In the genomic region with DNA sequence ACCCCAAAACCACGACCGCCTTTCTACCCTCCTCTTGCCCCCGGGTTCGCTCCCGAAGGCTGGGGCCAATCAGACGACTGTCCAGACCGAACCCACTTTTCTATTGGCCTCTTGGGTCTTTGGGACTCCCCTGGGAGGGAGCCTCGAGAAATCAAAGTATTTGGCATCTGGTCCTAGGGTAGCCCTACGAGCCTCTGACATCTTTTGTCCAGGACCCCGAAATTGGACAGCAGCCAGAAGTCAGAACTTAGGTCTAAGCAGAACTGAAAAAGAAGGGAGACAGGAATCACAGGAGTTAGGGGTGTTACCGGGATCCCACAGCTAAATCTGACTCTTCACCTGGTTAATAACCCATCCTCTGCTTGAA, we compare ENCODE assay signal across 9 mouse cellular contexts. TPM values are rescaled to one million over a fixed set of nuclear protein-coding genes. Genes with fewer than 3 reads are reported as not detected.
DNase-seq lines count a peak whose midpoint lies in the region; ATAC-seq lines count a peak whose summit lies in the region.
"Had no signal": no experiment of that assay in that cellular context is flagged by ENCODE, and none has a peak within 500 bp of the region (broad histone marks: within the 10 kb centered on the region; RNA-seq: fewer than 3 reads in every experiment).

No protein-coding gene starts in this region.

- H3K9ac ChIP-seq in lung, embryonic 15.5 days = 0 out of 2 replicates have a peak overlapping the region, but pooled peaks have one; percentile 69
- no peak overlapping the region for H3K9ac ChIP-seq in forebrain, embryonic 11.5 days (ENCODE audit: low read length)
- no peak overlapping the region for H3K9ac ChIP-seq in limb, embryonic 11.5 days (ENCODE audit: low read length)
- peak overlapping the region; percentile 95; the same call in 1 of the 2 replicates for H3K9ac ChIP-seq in neural tube, embryonic 15.5 days (replicated peaks)

- no peaks in the 10 kb centered on the region for H3K9me3 ChIP-seq in lung, embryonic 15.5 days
- no peaks in the 10 kb centered on the region for H3K9me3 ChIP-seq in forebrain, embryonic 11.5 days (ENCODE audit: control insufficient read depth, low read length)
- no peaks in the 10 kb centered on the region for H3K9me3 ChIP-seq in limb, embryonic 11.5 days (ENCODE audit: control insufficient read depth, low read length)
- no peaks in the 10 kb centered on the region for H3K9me3 ChIP-seq in neural tube, embryonic 15.5 days (replicated peaks)

- 1% methylated on average over 11 of the region's 11 CpGs for WGBS in lung, embryonic 15.5 days
- 1% methylated on average over 11 of the region's 11 CpGs for WGBS in forebrain, embryonic 11.5 days
- 2% methylated on average over 11 of the region's 11 CpGs for WGBS in limb, embryonic 11.5 days
- 3% methylated on average over 11 of the region's 11 CpGs for WGBS in neural tube, embryonic 15.5 days

- no peaks in the 10 kb centered on the region for H3K36me3 ChIP-seq in lung, embryonic 15.5 days
- H3K36me3 ChIP-seq in forebrain, embryonic 11.5 days (ENCODE audit: control insufficient read depth, insufficient read depth, low read length) = no peaks in the 10 kb centered on the region
- H3K36me3 ChIP-seq in limb, embryonic 11.5 days (ENCODE audit: control insufficient read depth, insufficient read depth, low read length) = no peaks in the 10 kb centered on the region
- H3K36me3 ChIP-seq in neural tube, embryonic 15.5 days = no peaks in the 10 kb centered on the region

- ATAC-seq in lung, embryonic 15.5 days (ENCODE audit: borderline replicate concordance, extremely low read depth, low FRiP score, low TSS enrichment) = no peak
- ATAC-seq in forebrain, embryonic 11.5 days (replicated peaks; ENCODE audit: low FRiP score) = no peak; the same call in 1 of the 2 replicates
- no peak for ATAC-seq in limb, embryonic 11.5 days (ENCODE audit: insufficient number of reproducible peaks, low FRiP score, low TSS enrichment, low read depth)
- no peak for ATAC-seq in neural tube, embryonic 15.5 days (ENCODE audit: low FRiP score)
- ATAC-seq in megakaryocyte-erythroid progenitor cell, adult 5-6 weeks (replicated peaks; ENCODE audit: low FRiP score, low TSS enrichment, poor library complexity, severe bottlenecking) = no peak; the same call in 1 of the 2 replicates

- peaks cover 69% of the 10 kb centered on the region for H3K27me3 ChIP-seq in lung, embryonic 15.5 days
- H3K27me3 ChIP-seq in forebrain, embryonic 11.5 days (ENCODE audit: control insufficient read depth, insufficient read depth, low read length) = peaks cover 22% of the 10 kb centered on the region
- peaks cover 3% of the 10 kb centered on the region; the same call in 1 of the 2 replicates for H3K27me3 ChIP-seq in limb, embryonic 11.5 days (ENCODE audit: control insufficient read depth, insufficient read depth, low read length)
- H3K27me3 ChIP-seq in neural tube, embryonic 15.5 days (replicated peaks) = peaks cover 25% of the 10 kb centered on the region

- H3K4me3 ChIP-seq in lung, embryonic 15.5 days = peak overlapping the region; percentile 71
- H3K4me3 ChIP-seq in forebrain, embryonic 11.5 days (ENCODE audit: low read depth, low read length) = peak overlapping the region; percentile 77
- peak overlapping the region; percentile 99 for H3K4me3 ChIP-seq in limb, embryonic 11.5 days (ENCODE audit: low read depth, low read length)
- peak overlapping the region; percentile 92 for H3K4me3 ChIP-seq in neural tube, embryonic 15.5 days (replicated peaks)

- DNase-seq in lung, postnatal 4 days = no peak
- DNase-seq in forebrain, embryonic 11.5 days (ENCODE audit: low spot score) = no peak
- DNase-seq in limb, embryonic 11.5 days (ENCODE audit: low spot score) = no peak
- DNase-seq in adrenal gland, postnatal 14 days = no peak
- no peak for DNase-seq in natural killer cell, adult 2 months (ENCODE audit: low spot score in 2 of 2)

- H3K27ac ChIP-seq in lung, embryonic 15.5 days = peak overlapping the region; percentile 96
- no peak overlapping the region for H3K27ac ChIP-seq in forebrain, embryonic 11.5 days (ENCODE audit: low read depth, low read length)
- H3K27ac ChIP-seq in limb, embryonic 11.5 days (replicated peaks; ENCODE audit: low read depth, low read length) = peak overlapping the region; percentile 93; the same call in 1 of the 2 replicates
- H3K27ac ChIP-seq in neural tube, embryonic 15.5 days (replicated peaks) = peak overlapping the region; percentile 25; the same call in 1 of the 2 replicates

- H3K4me2 ChIP-seq in lung, embryonic 15.5 days = peak overlapping the region; percentile 87
- peak overlapping the region; percentile 100 for H3K4me2 ChIP-seq in forebrain, embryonic 11.5 days (ENCODE audit: low read depth, low read length, severe bottlenecking)
- peak overlapping the region; percentile 95 for H3K4me2 ChIP-seq in limb, embryonic 11.5 days (ENCODE audit: low read depth, severe bottlenecking)
- H3K4me2 ChIP-seq in neural tube, embryonic 15.5 days = peak overlapping the region; percentile 92

- H3K4me1 ChIP-seq in lung, embryonic 15.5 days = peaks cover 54% of the 10 kb centered on the region
- H3K4me1 ChIP-seq in forebrain, embryonic 11.5 days (replicated peaks; ENCODE audit: control insufficient read depth, insufficient read depth, low read length) = peaks cover 17% of the 10 kb centered on the region
- peaks cover 25% of the 10 kb centered on the region for H3K4me1 ChIP-seq in limb, embryonic 11.5 days (ENCODE audit: control insufficient read depth, insufficient read depth, low read length)
- peaks cover 57% of the 10 kb centered on the region for H3K4me1 ChIP-seq in neural tube, embryonic 15.5 days

RNA-seq across cellular contexts. Expression of gene Cacna1g, which starts 0.5 kb away (rescaled TPM):
- polyA plus RNA-seq in lung, embryonic 15.5 days (2015; fragmentation: Nextera tagmentation; extraction: Ambion mirVana) = 7.3 and 7.7 TPM in 2 replicates
- polyA plus RNA-seq in forebrain, embryonic 11.5 days (2014; fragmentation: Nextera tagmentation; extraction: Ambion mirVana) = 13.0 and 17.4 TPM in 2 replicates
- 21.0 and 24.3 TPM in 2 replicates for polyA plus RNA-seq in limb, embryonic 11.5 days (2014; fragmentation: Nextera tagmentation; extraction: Ambion mirVana)
- polyA plus RNA-seq in neural tube, embryonic 15.5 days (2015; fragmentation: Nextera tagmentation; extraction: Ambion mirVana) = 12.8 and 14.7 TPM in 2 replicates
- total RNA-seq in adrenal gland, postnatal 14 days (2021) = 0.89 and 1.5 TPM in 2 replicates
- 0.35 and 1.9 TPM in 2 replicates for total RNA-seq in megakaryocyte-erythroid progenitor cell, adult 5-6 weeks (2014; fragmentation: Nextera tagmentation)
- total RNA-seq in megakaryocyte-erythroid progenitor cell, adult 5-6 weeks (2017) = 0.04 and 3.8 TPM in 2 replicates

RNA-seq across cellular contexts. Expression of gene Spata20, which starts 11.5 kb away (rescaled TPM):
- 0.06 and 0.31 TPM in 2 replicates for polyA plus RNA-seq in lung, embryonic 15.5 days (2015; fragmentation: Nextera tagmentation; extraction: Ambion mirVana)
- polyA plus RNA-seq in forebrain, embryonic 11.5 days (2014; fragmentation: Nextera tagmentation; extraction: Ambion mirVana) = 0.17 TPM in 1 of 2 replicates, not detected in the other
- not detected in 2 replicates for polyA plus RNA-seq in limb, embryonic 11.5 days (2014; fragmentation: Nextera tagmentation; extraction: Ambion mirVana)
- 0.28 and 0.42 TPM in 2 replicates for polyA plus RNA-seq in neural tube, embryonic 15.5 days (2015; fragmentation: Nextera tagmentation; extraction: Ambion mirVana)
- total RNA-seq in adrenal gland, postnatal 14 days (2021) = not detected in 2 replicates
- total RNA-seq in megakaryocyte-erythroid progenitor cell, adult 5-6 weeks (2014; fragmentation: Nextera tagmentation) = not detected in 2 replicates
- total RNA-seq in megakaryocyte-erythroid progenitor cell, adult 5-6 weeks (2017) = not detected in 2 replicates
- total RNA-seq: gastrocnemius, postnatal 14 days had no signal

RNA-seq across cellular contexts. Expression of gene Epn3, which starts 25.2 kb away (rescaled TPM):
- 16.8 and 17.3 TPM in 2 replicates for polyA plus RNA-seq in lung, embryonic 15.5 days (2015; fragmentation: Nextera tagmentation; extraction: Ambion mirVana)
- 0.48 and 0.64 TPM in 2 replicates for polyA plus RNA-seq in forebrain, embryonic 11.5 days (2014; fragmentation: Nextera tagmentation; extraction: Ambion mirVana)
- 2.8 and 3.1 TPM in 2 replicates for polyA plus RNA-seq in limb, embryonic 11.5 days (2014; fragmentation: Nextera tagmentation; extraction: Ambion mirVana)
- 1.1 and 1.5 TPM in 2 replicates for polyA plus RNA-seq in neural tube, embryonic 15.5 days (2015; fragmentation: Nextera tagmentation; extraction: Ambion mirVana)
- total RNA-seq in adrenal gland, postnatal 14 days (2021) = 12.1 and 13.5 TPM in 2 replicates
- total RNA-seq in megakaryocyte-erythroid progenitor cell, adult 5-6 weeks (2014; fragmentation: Nextera tagmentation) = not detected in 2 replicates
- total RNA-seq in megakaryocyte-erythroid progenitor cell, adult 5-6 weeks (2017) = not detected in 2 replicates

RNA-seq across cellular contexts. Expression of gene Mycbpap, which starts 47.0 kb away (rescaled TPM):
- 4.6 and 5.4 TPM in 2 replicates for polyA plus RNA-seq in lung, embryonic 15.5 days (2015; fragmentation: Nextera tagmentation; extraction: Ambion mirVana)
- 1.9 and 4.8 TPM in 2 replicates for polyA plus RNA-seq in forebrain, embryonic 11.5 days (2014; fragmentation: Nextera tagmentation; extraction: Ambion mirVana)
- 4.2 and 4.9 TPM in 2 replicates for polyA plus RNA-seq in limb, embryonic 11.5 days (2014; fragmentation: Nextera tagmentation; extraction: Ambion mirVana)
- 2.0 and 2.8 TPM in 2 replicates for polyA plus RNA-seq in neural tube, embryonic 15.5 days (2015; fragmentation: Nextera tagmentation; extraction: Ambion mirVana)
- 3.9 and 5.6 TPM in 2 replicates for total RNA-seq in adrenal gland, postnatal 14 days (2021)
- not detected in 2 replicates for total RNA-seq in megakaryocyte-erythroid progenitor cell, adult 5-6 weeks (2014; fragmentation: Nextera tagmentation)
- total RNA-seq in megakaryocyte-erythroid progenitor cell, adult 5-6 weeks (2017) = not detected in 2 replicates

Comparison
In these comparisons a context has a peak if more than half of its experiments do, and no peak if none do; other contexts are left out.
1. H3K9ac ChIP-seq: peak in lung, embryonic 15.5 days (single experiment) and neural tube, embryonic 15.5 days (single experiment); none in forebrain, embryonic 11.5 days (single experiment) and limb, embryonic 11.5 days (single experiment).
2. Peak in every context shown above with its lines, with median percentiles within 50 percentile points of each other: H3K4me2 ChIP-seq and H3K4me3 ChIP-seq.